Mouse (Mus musculus) heart, embryonic 16.5 days (tissue): ENCODE data around the gene Eif2b2. TPM values are rescaled to one million over a fixed set of nuclear protein-coding genes. Genes with fewer than 3 reads are reported as not detected.

ENCODE experiments used
- ATAC-seq: fragments of 200-750 bp; cut with Nextera tagmentation; replicated peaks from 2 replicates; pipeline ENCODE4 v1.8.0; 2017; ENCODE audit warnings: moderate number of reproducible peaks; ENCODE audit not compliant: insufficient read depth, low FRiP score; ENCODE audit errors: extremely low read depth
- H3K27ac ChIP-seq: fragments of 300-500 bp; sonication (generic); 2 replicates; pipeline ENCODE4 v1.5.1; 2014; ENCODE audit warnings: mild to moderate bottlenecking, low read length, control low read depth, moderate library complexity
- H3K27me3 ChIP-seq: fragments of 300-500 bp; sonication (generic); 2 replicates; pipeline ENCODE4 v1.6.1; 2014; ENCODE audit warnings: low read length, mixed read lengths; ENCODE audit not compliant: control insufficient read depth, insufficient read depth
- H3K36me3 ChIP-seq: fragments of 300-500 bp; sonication (generic); 2 replicates; pipeline ENCODE4 v1.6.1; 2014; ENCODE audit not compliant: control insufficient read depth, insufficient read depth
- H3K4me1 ChIP-seq: fragments of 300-500 bp; sonication (generic); 2 replicates; pipeline ENCODE4 v1.6.1; 2014; ENCODE audit warnings: low read length, mixed read lengths; ENCODE audit not compliant: control insufficient read depth, insufficient read depth
- H3K4me2 ChIP-seq: fragments of 300-500 bp; sonication (generic); 2 replicates; pipeline ENCODE4 v1.6.1; 2014; ENCODE audit warnings: low read depth, mild to moderate bottlenecking, control low read depth, low read length
- H3K4me3 ChIP-seq: fragments of 300-500 bp; sonication (generic); 2 replicates; pipeline ENCODE4 v1.5.1; 2014; ENCODE audit warnings: mild to moderate bottlenecking, control low read depth, low read length
- H3K9ac ChIP-seq: fragments of 300-500 bp; sonication (generic); 2 replicates; pipeline ENCODE4 v1.6.1; 2014; ENCODE audit warnings: low read length, control low read depth
- H3K9me3 ChIP-seq: fragments of 300-500 bp; sonication (generic); replicated peaks from 2 replicates; pipeline ENCODE4 v1.6.1; 2016; ENCODE audit warnings: low read length; ENCODE audit not compliant: control insufficient read depth
- WGBS: fragments of 180-500 bp; shearing (Covaris S2); extraction: QIAGEN DNeasy Blood & Tissue Kit; methylation state at CpG from one replicate; pipeline ENCODE4 v1.1.7; 2014; 5-methylcytosine and 5-hydroxymethylcytosine counted together
- polyA plus RNA-seq: library from polyadenylated mRNA; unstranded; fragments of >200 nt; fragmentation: Nextera tagmentation; extraction: Ambion mirVana; gene quantifications from 2 replicates; pipeline ENCODE4 v1.2.1, GENCODE M21; 2015

The Eif2b2 gene
- polyA plus RNA-seq, 1 experiment from 2014 or later = 68.6 TPM

DNA sequence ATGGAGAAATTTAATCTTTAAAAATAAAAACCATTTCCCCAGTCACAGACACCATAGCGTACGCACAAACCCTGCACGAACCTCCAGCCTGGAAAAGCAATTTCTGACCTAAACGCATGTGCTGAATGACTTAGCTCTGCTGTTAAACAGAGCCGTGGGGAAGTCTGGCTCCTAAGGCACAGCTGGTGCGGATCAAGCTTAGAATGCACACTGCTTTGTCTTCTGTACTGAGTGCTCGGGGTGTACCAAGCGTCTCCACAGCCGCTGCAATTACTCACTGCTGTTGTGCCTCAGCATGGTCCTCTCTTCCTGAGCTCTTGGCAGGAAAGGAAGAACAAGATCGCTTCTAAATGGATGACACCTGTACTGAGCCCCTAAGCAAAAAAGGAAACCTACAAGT lies 43.2 kb downstream of the Eif2b2 start:
- Histone ChIP-seq H3K27ac (no peak overlapping the region), H3K36me3 (no peaks in the 10 kb centered on the region; the same call in 1 of the 2 replicates), H3K9ac (no peak overlapping the region), H3K27me3 (no peaks in the 10 kb centered on the region), H3K4me1 (peaks cover 4% of the 10 kb centered on the region), H3K4me3 (no peak overlapping the region), H3K9me3 (no peaks in the 10 kb centered on the region), H3K4me2 (no peak overlapping the region)
- 66% methylated on average over 10 of the region's 10 CpGs for WGBS
- ATAC-seq = no peak

DNA sequence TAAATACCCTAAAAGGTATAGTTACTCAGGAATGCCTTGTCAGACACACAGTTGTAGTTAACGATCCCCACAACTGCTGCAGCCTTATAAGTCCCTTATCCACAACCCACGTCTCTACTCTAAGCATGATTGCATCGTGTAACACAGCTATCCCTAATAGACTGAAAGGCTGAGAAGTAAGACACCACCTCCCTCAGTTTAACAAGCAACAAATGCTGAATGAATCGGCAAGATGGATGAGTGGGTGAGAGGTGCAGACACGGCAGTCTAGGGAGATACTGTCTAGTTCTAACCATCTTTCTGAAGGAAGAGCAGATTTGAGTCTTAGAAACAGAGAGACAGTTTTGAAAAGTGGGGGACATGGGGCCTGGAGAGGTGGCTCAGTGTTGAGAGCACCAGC lies 43.9 kb downstream of the Eif2b2 start:
- Histone ChIP-seq H3K27me3 (no peaks in the 10 kb centered on the region), H3K36me3 (peaks cover 2% of the 10 kb centered on the region), H3K9ac (no peak overlapping the region), H3K27ac (no peak overlapping the region), H3K9me3 (no peaks in the 10 kb centered on the region), H3K4me2 (no peak overlapping the region), H3K4me3 (no peak overlapping the region), H3K4me1 (peaks cover 4% of the 10 kb centered on the region)
- no peak for ATAC-seq
- WGBS = 77% methylated on average over 5 of the region's 5 CpGs

DNA sequence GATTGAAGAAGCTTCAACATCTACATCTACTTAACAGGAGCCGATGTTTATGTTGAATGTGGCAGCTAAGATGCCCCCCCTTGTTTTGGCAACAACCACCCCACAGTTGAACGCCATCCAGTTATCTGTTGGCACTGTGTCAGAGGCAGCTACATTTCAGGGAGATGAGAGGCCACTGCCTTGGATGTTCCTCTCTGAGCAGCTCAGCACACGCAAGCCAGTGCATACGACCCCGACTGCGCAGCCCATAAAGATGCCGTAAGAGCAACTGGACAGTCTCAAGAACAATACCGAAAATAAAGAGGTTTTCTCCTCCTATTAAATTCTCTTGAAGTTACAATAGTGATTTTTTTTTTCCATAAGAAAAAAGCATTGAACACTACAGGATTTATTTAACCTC lies 45.2 kb downstream of the Eif2b2 start:
- H3K36me3 ChIP-seq = peaks cover 3% of the 10 kb centered on the region
- no peak overlapping the region for H3K4me2 ChIP-seq
- no peak overlapping the region for H3K27ac ChIP-seq
- no peak overlapping the region for H3K4me3 ChIP-seq
- no peak overlapping the region for H3K9ac ChIP-seq
- no peaks in the 10 kb centered on the region for H3K27me3 ChIP-seq
- WGBS = 57% methylated on average over 8 of the region's 8 CpGs
- no peaks in the 10 kb centered on the region for H3K9me3 ChIP-seq
- peaks cover 4% of the 10 kb centered on the region for H3K4me1 ChIP-seq
- no peak for ATAC-seq

DNA sequence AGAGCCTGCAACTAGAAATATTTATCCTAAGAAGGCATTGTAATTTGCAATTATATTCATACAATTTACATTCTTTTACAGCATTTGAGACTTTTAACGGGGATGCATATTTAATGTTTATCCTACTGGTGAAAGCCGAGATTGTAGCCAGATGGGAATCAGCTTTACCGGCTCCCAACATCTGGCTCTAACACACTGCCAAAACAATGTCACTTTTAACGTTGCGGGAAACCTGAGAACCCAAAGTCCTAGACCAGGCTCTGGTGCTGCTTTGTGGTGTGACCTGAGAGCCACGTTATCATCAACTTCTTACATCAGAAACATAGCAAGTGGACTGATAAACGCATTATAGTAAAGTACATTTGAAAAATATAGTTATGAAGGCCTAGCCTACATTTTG lies 45.7 kb downstream of the Eif2b2 start:
- ATAC-seq = no peak
- Histone ChIP-seq H3K9me3 (no peaks in the 10 kb centered on the region), H3K36me3 (peaks cover 3% of the 10 kb centered on the region), H3K9ac (no peak overlapping the region), H3K27me3 (no peaks in the 10 kb centered on the region), H3K4me2 (no peak overlapping the region), H3K27ac (no peak overlapping the region), H3K4me3 (no peak overlapping the region), H3K4me1 (peaks cover 5% of the 10 kb centered on the region)
- 49% methylated on average over 7 of the region's 7 CpGs for WGBS

DNA sequence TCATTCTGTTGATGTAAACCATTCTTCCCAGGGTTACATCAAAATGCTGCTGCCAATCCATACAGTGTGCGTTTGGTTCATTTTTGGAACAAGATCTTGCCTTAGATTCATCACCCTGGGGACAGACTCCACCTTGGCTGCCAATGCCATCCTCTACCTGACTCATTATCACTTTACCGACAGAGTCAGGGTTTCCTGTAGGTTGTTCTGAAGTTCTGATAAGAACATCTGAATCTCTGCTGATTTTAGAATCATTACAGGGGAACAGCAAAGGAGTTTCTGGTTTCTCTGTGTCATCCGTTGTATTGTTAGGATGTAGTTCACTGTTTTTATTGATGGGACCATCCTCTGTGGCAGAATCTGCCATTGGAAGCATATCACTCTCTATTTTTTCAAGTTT lies 47.0 kb downstream of the Eif2b2 start:
- no peak overlapping the region for H3K9ac ChIP-seq
- H3K4me2 ChIP-seq = no peak overlapping the region
- no peak overlapping the region for H3K27ac ChIP-seq
- no peak overlapping the region for H3K4me3 ChIP-seq
- H3K9me3 ChIP-seq = no peaks in the 10 kb centered on the region
- no peaks in the 10 kb centered on the region for H3K27me3 ChIP-seq
- ATAC-seq = no peak
- H3K4me1 ChIP-seq = peaks cover 8% of the 10 kb centered on the region
- 76% methylated on average over 3 of the region's 3 CpGs for WGBS
- H3K36me3 ChIP-seq = peaks cover 3% of the 10 kb centered on the region

DNA sequence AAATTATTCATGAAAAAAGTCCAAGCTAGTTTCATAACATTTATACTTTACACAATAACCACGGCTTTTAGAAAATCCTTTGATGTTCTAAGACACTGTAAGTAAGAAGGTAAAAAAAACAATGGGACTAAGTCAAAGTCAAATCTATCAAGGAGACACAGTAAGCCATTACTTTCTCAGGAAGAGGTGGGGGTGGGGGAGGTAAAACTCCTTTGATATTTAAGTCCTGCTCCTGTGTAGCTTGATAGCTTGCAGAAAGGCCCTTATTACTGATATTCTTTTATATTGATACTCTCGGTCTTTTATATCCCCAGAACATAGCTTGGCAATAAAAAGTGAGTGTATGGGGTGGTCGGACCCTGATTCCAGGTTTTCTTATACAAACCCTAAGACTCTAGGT lies 50.5 kb downstream of the Eif2b2 start:
- Histone ChIP-seq H3K36me3 (peaks cover 7% of the 10 kb centered on the region), H3K9me3 (peaks cover 3% of the 10 kb centered on the region), H3K4me3 (peak overlapping the region; percentile 79), H3K4me1 (peaks cover 8% of the 10 kb centered on the region), H3K4me2 (peak overlapping the region; percentile 77), H3K9ac (peak overlapping the region; percentile 84), H3K27me3 (no peaks in the 10 kb centered on the region), H3K27ac (peak overlapping the region; percentile 68)
- WGBS = 54% methylated on average over 3 of the region's 3 CpGs
- ATAC-seq = no peak

DNA sequence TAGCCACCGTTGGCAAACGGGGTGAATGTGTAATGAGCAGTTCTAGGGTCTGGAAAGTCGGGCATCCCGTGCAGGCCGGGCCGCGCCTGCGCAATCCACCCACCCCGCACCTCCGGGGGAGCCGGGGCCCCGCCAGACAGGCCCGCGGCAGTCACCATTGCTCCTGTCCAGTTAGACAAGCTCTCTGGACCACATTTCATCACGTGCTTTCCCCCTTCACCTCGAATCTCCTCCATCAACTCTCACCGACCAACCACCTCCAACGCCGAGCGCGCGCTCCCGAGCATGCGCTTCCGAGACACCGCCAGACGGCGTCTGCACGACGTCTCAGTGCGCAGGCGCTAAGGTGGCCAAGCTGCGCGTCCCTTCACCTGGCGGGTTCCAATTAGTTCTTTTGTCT lies 51.0 kb downstream of the Eif2b2 start, which contains the start of gene Mlh3:
Gene Mlh3, minus strand, starts transcription at position 281 of the 400 bp plus-strand sequence.
- Histone ChIP-seq H3K27ac (peak within 1 kb of the TSS; percentile 68), H3K36me3 (peaks cover 10% of the 10 kb centered on the region), H3K4me2 (peak within 1 kb of the TSS; percentile 77), H3K9me3 (peaks cover 3% of the 10 kb centered on the region), H3K4me1 (peaks cover 4% of the 10 kb centered on the region; the same call in 1 of the 2 replicates), H3K4me3 (peak within 1 kb of the TSS; percentile 79), H3K9ac (peak within 1 kb of the TSS; percentile 84), H3K27me3 (no peaks in the 10 kb centered on the region)
- under 1% methylated on average over 35 of the region's 35 CpGs for WGBS
- ATAC-seq = peak; percentile 82

DNA sequence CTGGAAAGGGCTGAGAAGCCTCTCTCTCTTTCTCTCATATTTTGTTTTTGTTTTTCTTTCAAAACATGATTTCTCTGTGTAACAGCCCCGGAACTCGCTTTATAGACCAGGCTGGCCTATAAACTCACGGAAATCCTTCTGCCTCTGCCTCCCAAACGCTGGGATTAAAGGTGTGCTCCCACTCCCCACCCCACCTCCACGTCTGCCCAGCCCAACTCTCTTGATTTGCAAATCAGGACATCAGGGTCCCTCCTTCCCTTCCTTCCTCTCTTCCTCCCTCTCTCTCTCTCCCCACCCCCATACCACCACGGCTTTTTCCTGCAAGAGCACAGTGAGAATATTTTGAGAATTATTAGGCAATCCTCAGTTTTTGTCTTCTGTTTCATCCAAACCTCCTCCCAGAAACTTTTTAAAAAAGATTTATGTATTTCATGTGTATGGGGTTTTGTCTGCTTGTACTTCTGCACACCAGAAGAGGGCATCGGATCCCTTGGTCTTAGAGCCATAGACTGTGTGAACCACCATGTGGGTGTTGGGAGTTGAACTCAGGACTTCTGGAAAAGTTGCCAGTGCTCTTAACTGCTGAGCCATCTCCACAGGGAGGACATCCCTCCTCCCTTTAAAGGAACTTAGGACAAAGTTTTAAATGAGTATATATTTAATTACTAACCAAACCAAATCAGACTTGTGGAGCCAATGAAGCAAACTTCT lies 52.0 kb downstream of the Eif2b2 start:
- Histone ChIP-seq H3K4me1 (peaks cover 4% of the 10 kb centered on the region; the same call in 1 of the 2 replicates), H3K4me3 (no peak overlapping the region), H3K36me3 (peaks cover 10% of the 10 kb centered on the region), H3K9ac (no peak overlapping the region), H3K4me2 (no peak overlapping the region), H3K9me3 (peaks cover 3% of the 10 kb centered on the region), H3K27ac (no peak overlapping the region), H3K27me3 (no peaks in the 10 kb centered on the region)
- ATAC-seq = no peak
- WGBS = 62% methylated on average over 7 of the region's 7 CpGs

DNA sequence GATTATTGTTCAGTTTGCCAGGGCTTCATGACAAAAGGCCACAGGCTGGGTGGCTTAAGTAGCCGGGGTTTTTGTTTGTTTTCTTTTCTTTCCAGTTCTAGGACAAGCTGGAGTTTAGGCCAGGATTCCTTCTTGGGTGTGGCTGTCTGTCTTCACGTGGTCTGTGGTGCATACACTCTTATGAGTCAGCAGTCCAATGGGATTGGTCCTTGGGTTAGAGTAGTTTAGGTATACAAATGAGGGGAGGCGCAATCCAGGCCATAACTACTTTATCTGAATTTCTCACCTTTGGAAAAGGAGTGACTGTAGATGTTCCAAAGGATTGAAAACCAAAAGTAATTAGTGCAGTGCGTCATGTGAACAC lies 52.5 kb downstream of the Eif2b2 start:
- Histone ChIP-seq H3K4me3 (no peak overlapping the region), H3K36me3 (peaks cover 10% of the 10 kb centered on the region), H3K4me2 (no peak overlapping the region), H3K9ac (no peak overlapping the region), H3K27me3 (no peaks in the 10 kb centered on the region), H3K27ac (no peak overlapping the region), H3K4me1 (peaks cover 4% of the 10 kb centered on the region; the same call in 1 of the 2 replicates), H3K9me3 (peaks cover 3% of the 10 kb centered on the region)
- no peak for ATAC-seq
- 59% methylated on average over 4 of the region's 4 CpGs for WGBS
